Mouse (Mus musculus) spleen, postnatal 4 days (tissue): ENCODE data around the gene Pde4d.

Experiments used
- DNase-seq, 2 experiments: peaks; one replicate each; pipeline ENCODE4 v3.0.0; 2022; ENCODE audit warnings: low spot score in 2 of 2

The Pde4d gene

DNA sequence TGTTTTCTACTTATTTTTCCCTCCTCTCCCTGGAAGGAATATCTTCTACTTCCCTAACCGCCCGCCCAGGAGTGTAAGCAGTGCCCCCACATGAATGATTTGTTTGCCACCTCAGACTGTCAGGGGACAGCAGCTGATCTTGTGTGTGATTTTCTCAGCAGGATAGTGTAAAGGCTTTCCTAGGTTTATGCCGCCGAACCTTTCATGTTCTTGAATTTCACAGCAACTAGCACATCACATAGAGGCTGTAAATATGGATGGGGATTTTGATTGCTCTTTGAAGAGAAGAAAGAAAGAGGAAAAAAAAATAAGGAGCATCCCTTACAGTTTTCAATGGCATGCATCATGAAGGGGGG is 1442.1 kb downstream of the Pde4d start:
- DNase-seq: no peak

- DNase-seq: no peak
These were observed 1450.0 kb downstream of the Pde4d start for GRCm38 (mm10) chr13:109899442-109900428.

DNA sequence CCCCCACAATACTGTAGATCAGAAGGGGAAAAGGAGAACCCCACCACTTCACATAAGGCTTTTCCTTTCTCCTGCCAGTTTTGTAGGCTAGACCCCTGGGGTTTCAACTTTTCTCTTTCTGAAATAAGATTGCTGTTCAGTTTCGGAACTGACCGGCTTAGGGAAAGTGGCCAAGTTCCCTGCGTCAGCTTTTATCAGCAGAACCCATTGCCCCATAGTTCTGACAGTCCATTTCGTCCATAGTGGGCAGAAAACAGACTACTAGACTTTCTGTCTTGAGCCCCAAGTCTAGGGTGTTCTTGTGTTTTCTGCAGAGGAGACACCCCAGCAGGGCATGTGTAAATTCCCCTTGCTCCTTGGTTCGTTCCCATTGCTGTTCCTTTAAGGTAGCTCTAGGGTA is 1452.1 kb downstream of the Pde4d start:
- DNase-seq: no peak

GRCm38 (mm10) chr13:109902460-109902854 is 1452.7 kb downstream of the Pde4d start:
- peak; percentile 45 to 79 for DNase-seq

- peak; percentile 58 to 83 for DNase-seq
These were observed 1453.4 kb downstream of the Pde4d start for GRCm38 (mm10) chr13:109902855-109903763.

- DNase-seq: no peak
These were observed 1454.2 kb downstream of the Pde4d start for GRCm38 (mm10) chr13:109903764-109904510.

GRCm38 (mm10) chr13:109906342-109906888 is 1456.7 kb downstream of the Pde4d start:
- DNase-seq: no peak

DNA sequence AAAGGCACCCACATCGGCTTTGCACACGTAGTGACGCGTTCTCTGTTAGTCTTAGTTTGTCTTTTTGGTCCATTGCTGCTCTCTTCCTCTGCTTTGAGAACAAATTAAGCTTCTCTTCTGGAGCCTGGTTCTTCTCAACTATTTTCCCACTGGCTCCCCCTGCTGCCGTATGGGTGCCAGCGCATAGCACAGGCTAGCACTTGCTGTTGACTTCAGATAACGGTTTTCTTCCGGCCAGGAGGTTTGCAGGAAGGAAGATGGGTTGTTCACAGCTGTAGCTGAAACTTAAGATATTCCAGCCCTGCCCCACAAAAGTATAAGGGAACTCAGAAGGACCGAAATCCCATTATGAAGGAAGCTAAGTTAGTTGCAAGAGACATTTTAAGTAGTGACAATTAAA is 1457.9 kb downstream of the Pde4d start:
- peak; percentile 81 to 88 for DNase-seq

DNA sequence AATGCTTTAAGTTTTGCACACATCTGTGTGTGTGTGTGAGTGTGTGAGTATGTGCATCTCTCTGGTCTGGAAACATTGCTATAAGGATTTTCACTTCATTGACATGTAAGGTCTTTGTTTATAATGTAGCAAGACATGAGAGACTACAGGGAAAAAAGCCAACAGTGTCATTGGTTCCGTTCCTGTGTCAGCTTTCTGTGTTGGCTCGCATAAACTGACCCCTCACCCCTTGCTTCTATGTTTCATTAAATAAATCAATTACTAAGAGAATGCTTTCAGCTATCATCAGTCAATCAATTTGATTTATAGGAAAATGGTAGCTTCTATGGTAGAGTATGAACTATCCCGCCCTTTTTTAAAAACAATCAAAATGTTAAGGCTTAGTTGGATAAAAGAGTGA is 1458.6 kb downstream of the Pde4d start:
- no peak for DNase-seq

- DNase-seq: no peak
These were observed 1459.4 kb downstream of the Pde4d start for GRCm38 (mm10) chr13:109909111-109909510.

DNA sequence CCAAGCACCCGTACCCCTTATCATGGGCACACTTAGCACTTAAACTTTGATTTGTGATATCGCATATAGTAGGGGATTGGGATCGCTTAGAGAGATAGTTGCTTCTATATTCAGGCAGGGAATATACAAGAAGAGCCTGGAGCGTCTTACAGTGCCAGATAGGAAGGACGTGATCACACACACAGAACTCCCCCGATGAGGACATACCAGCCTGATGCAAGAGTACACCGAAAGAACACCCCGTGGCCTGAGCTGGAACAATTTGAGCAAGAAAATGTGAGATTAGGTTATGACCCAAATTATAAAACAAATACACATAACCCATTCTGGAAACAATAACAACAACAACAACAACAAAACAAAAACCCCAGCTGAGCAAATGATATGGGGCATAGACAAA is 1461.2 kb downstream of the Pde4d start:
- DNase-seq: no peak

- DNase-seq: no peak
These were observed 1462.9 kb downstream of the Pde4d start for GRCm38 (mm10) chr13:109912635-109913034.

GRCm38 (mm10) chr13:109914246-109914645 is 1464.5 kb downstream of the Pde4d start:
- no peak for DNase-seq

- no peak for DNase-seq
These were observed 1465.1 kb downstream of the Pde4d start for GRCm38 (mm10) chr13:109914846-109915245.

DNA sequence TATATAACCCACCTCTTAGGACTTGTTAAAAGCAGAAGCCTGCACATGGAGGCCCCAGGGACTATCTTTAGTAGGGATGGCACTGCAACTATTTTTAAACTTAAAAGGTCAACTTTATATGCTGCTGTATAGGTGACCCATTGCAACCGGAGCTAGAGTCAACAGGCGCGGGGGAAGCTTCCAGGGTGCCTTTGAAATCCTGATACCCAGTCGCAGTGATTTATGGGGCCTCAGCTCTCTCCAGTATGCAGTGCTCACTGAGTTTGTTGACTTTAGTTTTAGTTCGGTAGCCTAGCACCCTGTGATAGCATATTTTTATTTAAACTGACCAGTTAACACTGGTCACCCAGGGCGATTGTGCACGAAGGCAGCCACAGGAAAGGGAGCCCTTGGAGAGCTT is 1465.8 kb downstream of the Pde4d start:
- DNase-seq: no peak

- DNase-seq: no peak
These were observed 1466.2 kb downstream of the Pde4d start for GRCm38 (mm10) chr13:109915964-109916363.

DNA sequence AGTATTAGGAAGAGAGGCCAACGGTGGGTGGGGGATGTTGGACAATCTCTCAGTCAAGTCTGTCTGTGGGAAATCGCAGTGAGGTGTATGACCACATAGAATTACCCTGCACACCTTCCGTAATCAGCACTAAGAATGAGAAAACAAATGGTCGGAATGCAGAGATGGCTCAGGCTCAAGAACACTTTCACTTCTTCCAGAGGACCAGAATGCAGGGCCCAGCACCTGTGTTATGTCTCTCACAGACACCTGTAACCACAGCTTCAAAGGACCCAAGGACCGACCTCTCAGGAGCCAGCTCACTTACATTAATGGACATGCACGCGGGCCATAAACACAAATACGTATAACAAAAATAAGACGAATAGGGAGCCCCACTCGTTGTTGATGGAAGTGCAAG is 1467.8 kb downstream of the Pde4d start:
- DNase-seq: no peak

DNA sequence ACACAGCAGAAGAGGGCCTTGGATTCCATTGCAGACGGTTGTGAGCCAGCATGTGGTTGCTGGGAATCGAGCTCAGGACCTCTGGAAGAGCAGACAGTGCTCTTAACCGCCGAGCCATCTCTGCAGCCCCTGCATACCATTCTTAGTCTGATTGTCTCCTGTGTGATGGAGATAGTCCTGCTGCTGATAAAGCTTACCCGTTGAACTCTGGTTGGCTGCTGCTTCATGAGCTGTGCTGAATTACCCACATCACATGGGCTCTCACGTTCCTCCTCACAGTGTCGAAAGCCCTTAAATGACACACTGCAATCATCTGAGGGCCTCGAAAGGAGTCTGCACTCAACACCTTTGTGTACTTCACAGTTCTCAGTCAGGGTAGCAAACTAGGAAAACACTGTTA is 1468.9 kb downstream of the Pde4d start:
- no peak for DNase-seq

- DNase-seq: no peak
These were observed 1470.5 kb downstream of the Pde4d start for GRCm38 (mm10) chr13:109920256-109920655.

DNA sequence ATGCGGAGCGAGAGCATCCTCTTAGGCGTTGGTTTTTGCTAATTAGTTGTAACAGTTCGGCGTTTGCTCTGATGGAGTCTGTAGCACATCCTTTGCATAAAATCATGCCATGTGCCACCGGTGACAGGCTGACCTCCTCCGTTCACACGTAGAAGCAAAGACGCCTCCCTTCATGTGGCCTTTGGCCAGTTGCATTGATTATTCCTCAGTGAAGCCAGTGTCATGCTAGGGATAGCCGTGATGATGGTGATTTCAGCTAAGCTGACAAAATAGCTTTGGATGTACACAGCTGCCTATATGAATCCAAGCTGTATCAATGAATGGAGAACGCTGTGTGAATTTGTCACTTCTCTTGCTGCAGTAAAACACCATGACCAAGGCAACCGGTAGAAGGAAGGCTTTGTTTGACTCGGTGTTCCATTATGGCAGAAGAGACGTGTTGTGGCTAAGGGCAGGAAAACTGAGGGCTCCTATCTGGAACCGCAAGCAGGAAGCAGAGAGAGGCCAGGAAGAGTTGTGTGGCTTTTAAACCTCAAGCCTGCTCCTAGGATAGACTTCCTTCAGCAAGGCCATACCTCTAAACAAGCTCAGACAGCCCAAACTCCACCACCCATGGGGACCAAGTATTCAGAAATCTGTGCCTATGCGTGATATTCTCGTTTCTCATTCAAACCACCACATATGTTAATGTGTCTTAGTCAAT is 1471.7 kb downstream of the Pde4d start:
- DNase-seq: no peak

DNA sequence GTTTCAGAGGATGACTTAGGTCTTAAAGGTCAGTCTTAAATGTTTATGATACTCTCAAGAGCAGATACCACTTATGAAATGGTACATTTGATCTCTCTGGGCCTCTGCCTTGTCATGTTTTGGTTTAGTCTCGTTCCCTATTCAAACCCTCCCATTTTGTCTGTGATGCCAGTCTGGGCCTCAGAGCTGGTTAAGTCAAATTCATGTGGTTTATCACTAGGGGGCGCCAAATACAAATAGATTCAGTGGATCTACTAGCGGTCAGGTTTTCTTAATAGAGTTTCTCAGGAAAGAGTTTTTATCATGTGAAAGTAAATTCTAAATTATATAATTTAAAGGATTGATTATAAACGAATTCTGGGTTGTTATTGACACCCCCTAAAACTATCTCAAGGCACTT is 1472.5 kb downstream of the Pde4d start:
- peak in 1 of 2 experiments; percentile 42 for DNase-seq
